Mouse (Mus musculus): ENCODE results near the gene Aste1. TPM values are rescaled to one million over a fixed set of nuclear protein-coding genes. Genes with fewer than 3 reads are reported as not detected.

The Aste1 gene
- polyA plus RNA-seq (2017; shearing (Covaris generic)): 37.2 TPM

DNA sequence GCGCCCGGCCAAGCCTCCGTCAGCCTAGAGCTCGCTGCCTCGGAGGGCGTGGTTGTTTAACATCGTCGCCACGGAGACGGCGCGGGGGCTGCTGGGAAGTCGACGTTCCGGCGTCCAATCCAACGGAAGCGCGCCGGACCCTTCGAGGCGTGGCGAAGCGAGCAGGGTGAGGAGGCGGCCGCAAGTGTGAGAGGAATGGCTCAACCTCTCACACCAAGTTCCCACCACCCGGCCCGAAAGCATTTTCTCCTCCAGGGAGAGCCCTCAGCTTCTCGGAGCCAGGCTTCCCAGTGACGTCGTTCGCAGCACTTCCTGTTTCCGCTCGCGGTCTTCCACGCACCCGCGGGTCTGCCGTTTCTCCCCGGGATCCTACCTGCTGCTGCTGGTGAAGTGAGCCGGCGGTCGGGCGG lies at the start of gene Aste1, which contains the start of gene Nek11:
Gene Aste1, plus strand, starts transcription at position 175 of the 410 bp plus-strand sequence.
Gene Nek11, minus strand, starts transcription at position 307 of the 410 bp plus-strand sequence.

Other genes with a start within 250 kb of the Aste1 start
- gene Nek11, start 132 bp downstream of the Aste1 start, polyA plus RNA-seq (2017; shearing (Covaris generic)): not detected
- 17.2 TPM for gene Atp2c1, start 131.9 kb downstream of the Aste1 start, polyA plus RNA-seq (2017; shearing (Covaris generic))
- gene Pik3r4, start 247.6 kb downstream of the Aste1 start, polyA plus RNA-seq (2017; shearing (Covaris generic)): 48.4 TPM

Measured in CD4-positive, CD25-positive, alpha-beta regulatory T cell, adult 9 weeks (primary cell).